In the genomic region with DNA sequence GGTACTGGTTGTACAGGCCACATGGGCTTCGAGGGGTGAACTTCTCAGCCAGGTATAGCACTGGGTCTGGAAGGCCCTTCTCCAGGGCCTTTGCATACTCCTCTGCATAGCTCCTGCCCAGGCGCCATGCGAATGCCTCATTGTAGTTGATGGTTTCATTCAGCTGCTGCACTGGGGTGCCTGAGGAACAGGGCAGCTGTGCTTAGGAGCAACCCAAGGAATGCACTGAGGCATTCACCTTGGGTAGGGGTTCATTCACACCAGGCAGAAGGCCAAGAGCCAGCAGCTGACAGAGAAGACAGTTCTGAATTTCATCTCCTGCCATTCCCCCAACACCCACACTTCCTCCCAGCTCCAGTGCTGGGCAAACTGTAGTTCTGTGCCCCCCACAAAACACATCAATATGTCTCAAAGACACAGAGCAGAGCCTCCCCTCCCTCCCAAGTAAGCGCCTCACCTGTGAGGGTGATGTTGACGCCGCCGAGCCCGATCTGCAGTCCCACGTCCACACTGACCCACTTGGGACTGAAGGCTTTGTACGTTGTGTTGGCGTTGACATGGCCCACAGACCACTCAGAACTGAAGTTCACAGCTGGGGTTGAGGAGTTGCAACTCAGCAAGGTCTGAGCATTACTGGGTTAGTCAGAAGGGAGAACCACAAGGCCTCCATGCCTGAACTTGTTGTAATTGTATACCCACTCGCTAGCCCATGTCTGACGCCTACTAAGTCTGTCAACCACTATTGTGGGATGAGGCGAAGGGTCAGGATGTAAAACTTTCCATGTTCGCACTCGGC, we compare ENCODE assay signal across 27 mouse cellular contexts. TPM values are rescaled to one million over a fixed set of nuclear protein-coding genes. Genes with fewer than 3 reads are reported as not detected.
A peak's percentile ranks its signal among the peaks of the same experiment; 100 is the strongest.
DNase-seq lines count a peak whose midpoint lies in the region; ATAC-seq and TF ChIP-seq lines count a peak whose summit lies in the region.
"Had no signal": no experiment of that assay in that cellular context is flagged by ENCODE, and none has a peak within 500 bp of the region (broad histone marks: within the 10 kb centered on the region; RNA-seq: fewer than 3 reads in every experiment).

No protein-coding gene starts in this region.

- ATAC-seq in stomach, embryonic 16.5 days (ENCODE audit: insufficient read depth, low FRiP score): no peak
- no peak for ATAC-seq in stomach, postnatal 0 days (ENCODE audit: low FRiP score, low TSS enrichment)
- no peak for ATAC-seq in hindbrain, embryonic 16.5 days
- ATAC-seq: activated CD4-positive, CD25-positive, alpha-beta regulatory T cell, adult 4 months; forebrain, embryonic 14.5 days had no signal

- no peak overlapping the region for H3ac ChIP-seq in C2C12 (ENCODE audit: control insufficient read depth, insufficient read length, low read depth)

- TF ChIP-seq POLR2A in embryonic fibroblast, embryonic 13.5 days (IDR thresholded peaks at IDR 0.05; ENCODE audit: low read depth, low read length): no peak

- peaks cover 13% of the 10 kb centered on the region for H3K4me1 ChIP-seq in stomach, embryonic 16.5 days (ENCODE audit: control insufficient read depth, insufficient read depth, low read length)
- no peaks in the 10 kb centered on the region; the same call in 1 of the 2 replicates for H3K4me1 ChIP-seq in stomach, postnatal 0 days (replicated peaks; ENCODE audit: control insufficient read depth, insufficient read depth)
- H3K4me1 ChIP-seq in embryonic fibroblast, embryonic 13.5 days (ENCODE audit: control insufficient read depth, insufficient read depth, low read length): 0 out of 2 replicates have a peak, but pooled peaks cover 3% of the 10 kb centered on the region
- H3K4me1 ChIP-seq in hindbrain, embryonic 16.5 days (ENCODE audit: control insufficient read depth, insufficient read depth, low read depth, low read length): peaks cover 19% of the 10 kb centered on the region

- no peak overlapping the region for H3K4me3 ChIP-seq in stomach, embryonic 16.5 days (replicated peaks; ENCODE audit: low read length)
- H3K4me3 ChIP-seq in stomach, postnatal 0 days (ENCODE audit: low read depth, low read length): no peak overlapping the region
- no peak overlapping the region for H3K4me3 ChIP-seq in C2C12 (ENCODE audit: insufficient read depth, poor library complexity, severe bottlenecking)
- no peak overlapping the region for H3K4me3 ChIP-seq in embryonic fibroblast, embryonic 13.5 days (ENCODE audit: insufficient read depth, low read length)
- no peak overlapping the region for H3K4me3 ChIP-seq in hindbrain, embryonic 16.5 days (ENCODE audit: low read length)
- H3K4me3 ChIP-seq: embryonic facial prominence, embryonic 13.5 days; erythroblast, embryonic 14.5 days; forebrain, embryonic 10.5 days; forebrain, embryonic 12.5 days had no signal

- no peak for TF ChIP-seq EP300 in stomach, postnatal 0 days (optimal IDR thresholded peaks at IDR 0.05)

- H3K27me3 ChIP-seq in stomach, embryonic 16.5 days (ENCODE audit: control insufficient read depth, insufficient read depth, low read length): peaks cover 46% of the 10 kb centered on the region
- H3K27me3 ChIP-seq in stomach, postnatal 0 days (ENCODE audit: control insufficient read depth, insufficient read depth, low read length): peaks cover 12% of the 10 kb centered on the region; the same call in 1 of the 2 replicates
- no peaks in the 10 kb centered on the region for H3K27me3 ChIP-seq in C2C12 (ENCODE audit: control insufficient read depth, insufficient read depth, insufficient read length)
- peaks cover 7% of the 10 kb centered on the region for H3K27me3 ChIP-seq in hindbrain, embryonic 16.5 days (replicated peaks; ENCODE audit: control insufficient read depth, insufficient read depth, low read length)

- no peaks in the 10 kb centered on the region for H3K79me2 ChIP-seq in C2C12 (ENCODE audit: control insufficient read depth, insufficient read depth)

- DNase-seq in stomach, postnatal 0 days (ENCODE audit: low spot score): no peak
- DNase-seq in layer of hippocampus, postnatal 36 days: no peak
- DNase-seq in spleen, adult 12 weeks (ENCODE audit: low spot score): no peak
- DNase-seq: adrenal gland, adult 8-10 months; B cell, adult 2 months; cerebellum, adult 11-12 months; cerebellum, adult 2 months; cerebellum, adult 9-10 months had no signal

- no peaks in the 10 kb centered on the region for H3K36me3 ChIP-seq in stomach, embryonic 16.5 days (ENCODE audit: control insufficient read depth, insufficient read depth, low read length)
- no peaks in the 10 kb centered on the region for H3K36me3 ChIP-seq in stomach, postnatal 0 days (ENCODE audit: control insufficient read depth, insufficient read depth, low read length)
- no peaks in the 10 kb centered on the region for H3K36me3 ChIP-seq in C2C12 (ENCODE audit: control insufficient read depth, insufficient read depth)
- no peaks in the 10 kb centered on the region for H3K36me3 ChIP-seq in hindbrain, embryonic 16.5 days (ENCODE audit: control insufficient read depth, insufficient read depth, low read length)
- H3K36me3 ChIP-seq: embryonic facial prominence, embryonic 13.5 days; forebrain, embryonic 10.5 days; forebrain, embryonic 12.5 days had no signal

- no peaks in the 10 kb centered on the region for H3K79me3 ChIP-seq in C2C12 (ENCODE audit: low read depth)

- no peak overlapping the region for H3K9ac ChIP-seq in stomach, embryonic 16.5 days (ENCODE audit: low read length)
- H3K9ac ChIP-seq in stomach, postnatal 0 days (ENCODE audit: low read length): no peak overlapping the region
- H3K9ac ChIP-seq in hindbrain, embryonic 16.5 days (ENCODE audit: low read depth, low read length): no peak overlapping the region
- H3K9ac ChIP-seq: embryonic facial prominence, embryonic 13.5 days; forebrain, embryonic 12.5 days had no signal

- H3K27ac ChIP-seq in stomach, embryonic 16.5 days (ENCODE audit: low read length): no peak overlapping the region
- no peak overlapping the region for H3K27ac ChIP-seq in stomach, postnatal 0 days (replicated peaks)
- H3K27ac ChIP-seq in embryonic fibroblast, embryonic 13.5 days (ENCODE audit: insufficient read depth, low read length): peak overlapping the region; percentile 22; the same call in 1 of the 2 replicates
- H3K27ac ChIP-seq in hindbrain, embryonic 16.5 days (ENCODE audit: low read depth, low read length): no peak overlapping the region
- H3K27ac ChIP-seq: embryonic facial prominence, embryonic 13.5 days; forebrain, embryonic 10.5 days; forebrain, embryonic 12.5 days had no signal

- 0 out of 2 replicates have a peak overlapping the region, but pooled peaks have one; percentile 3 for H3K4me2 ChIP-seq in stomach, embryonic 16.5 days (ENCODE audit: low read depth, low read length)
- no peak overlapping the region for H3K4me2 ChIP-seq in stomach, postnatal 0 days (replicated peaks; ENCODE audit: low read depth)
- H3K4me2 ChIP-seq in hindbrain, embryonic 16.5 days (ENCODE audit: low read length): no peak overlapping the region
- H3K4me2 ChIP-seq: embryonic facial prominence, embryonic 13.5 days; forebrain, embryonic 12.5 days had no signal

- TF ChIP-seq CTCF in stomach, postnatal 0 days (IDR thresholded peaks at IDR 0.05; ENCODE audit: low read depth): no peak
- no peak for TF ChIP-seq CTCF in C2C12 (IDR thresholded peaks at IDR 0.05; ENCODE audit: control insufficient read depth, insufficient read depth, insufficient read length)
- TF ChIP-seq CTCF in embryonic fibroblast, embryonic 13.5 days (IDR thresholded peaks at IDR 0.05; ENCODE audit: borderline replicate concordance, insufficient read depth, low read length): no peak

- H3K9me3 ChIP-seq in stomach, embryonic 16.5 days (replicated peaks; ENCODE audit: control insufficient read depth, low read length): no peaks in the 10 kb centered on the region
- no peaks in the 10 kb centered on the region for H3K9me3 ChIP-seq in stomach, postnatal 0 days (ENCODE audit: control insufficient read depth, low read length)
- no peaks in the 10 kb centered on the region for H3K9me3 ChIP-seq in hindbrain, embryonic 16.5 days (ENCODE audit: control insufficient read depth, low read length)
- H3K9me3 ChIP-seq: embryonic facial prominence, embryonic 13.5 days; forebrain, embryonic 10.5 days; forebrain, embryonic 12.5 days had no signal

- 80% methylated on average over 16 of the region's 16 CpGs for WGBS in stomach, embryonic 16.5 days
- 78% methylated on average over 16 of the region's 16 CpGs for WGBS in stomach, postnatal 0 days
- WGBS in hindbrain, embryonic 16.5 days: 86% methylated on average over 16 of the region's 16 CpGs

RNA-seq across cellular contexts. Expression of a gene that starts 6.6 kb away (rescaled TPM):
- polyA plus RNA-seq in stomach, embryonic 16.5 days (2015; fragmentation: Nextera tagmentation; extraction: Ambion mirVana): 3.4 and 6.1 TPM in 2 replicates
- 98.8 and 101 TPM in 2 replicates for polyA plus RNA-seq in stomach, postnatal 0 days (2015; fragmentation: Nextera tagmentation; extraction: Ambion mirVana)
- polyA plus RNA-seq in C2C12 (2012; fragmentation: generic; extraction: Trizol): not detected
- polyA plus RNA-seq in embryonic fibroblast, embryonic 13.5 days (2011; ENCODE audit: insufficient read length, low read depth, missing spikeins): not detected in 2 replicates
- polyA plus RNA-seq in hindbrain, embryonic 16.5 days (2015; fragmentation: Nextera tagmentation; extraction: Ambion mirVana): 0.19 and 0.36 TPM in 2 replicates
- not detected for total RNA-seq in layer of hippocampus, postnatal 36 days (2021)
- total RNA-seq: adrenal gland, adult 18-20 months; adrenal gland, adult 8-10 months; adrenal gland, postnatal 14 days; adrenal gland, postnatal 36 days; MEL had no signal
- polyA plus RNA-seq: activated CD4-positive, CD25-positive, alpha-beta regulatory T cell, adult 4 months; cerebellum, adult 2 months; cortical plate, adult 2 months; embryonic facial prominence, embryonic 11.5 days; embryonic facial prominence, embryonic 13.5 days; erythroblast, embryonic 14.5 days; forebrain, embryonic 10.5 days; forebrain, embryonic 12.5 days; forebrain, embryonic 14.5 days; forebrain, embryonic 16.5 days; frontal cortex, adult 2 months; Patski had no signal

RNA-seq across cellular contexts. Expression of a gene that starts 7.0 kb away (rescaled TPM):
- polyA plus RNA-seq in stomach, embryonic 16.5 days (2015; fragmentation: Nextera tagmentation; extraction: Ambion mirVana): 1.6 and 2.6 TPM in 2 replicates
- 15.2 and 17.2 TPM in 2 replicates for polyA plus RNA-seq in stomach, postnatal 0 days (2015; fragmentation: Nextera tagmentation; extraction: Ambion mirVana)
- polyA plus RNA-seq in C2C12 (2012; fragmentation: generic; extraction: Trizol): 0.20 TPM
- not detected in 2 replicates for polyA plus RNA-seq in embryonic fibroblast, embryonic 13.5 days (2011; ENCODE audit: insufficient read length, low read depth, missing spikeins)
- polyA plus RNA-seq in hindbrain, embryonic 16.5 days (2015; fragmentation: Nextera tagmentation; extraction: Ambion mirVana): 0.03 TPM in 1 of 2 replicates, not detected in the other
- under 1 TPM in 1 of 2 experiments, not detected in 1; 0.05 TPM for total RNA-seq in layer of hippocampus, postnatal 36 days (2021)
- total RNA-seq: adrenal gland, adult 8-10 months; MEL had no signal
- polyA plus RNA-seq: activated CD4-positive, CD25-positive, alpha-beta regulatory T cell, adult 4 months; embryonic facial prominence, embryonic 11.5 days; erythroblast, embryonic 14.5 days; forebrain, embryonic 10.5 days; forebrain, embryonic 12.5 days; forebrain, embryonic 14.5 days; forebrain, embryonic 16.5 days had no signal

RNA-seq across cellular contexts. Expression of a gene that starts 8.2 kb away (rescaled TPM):
- polyA plus RNA-seq in stomach, embryonic 16.5 days (2015; fragmentation: Nextera tagmentation; extraction: Ambion mirVana): 11.4 and 17.4 TPM in 2 replicates
- polyA plus RNA-seq in stomach, postnatal 0 days (2015; fragmentation: Nextera tagmentation; extraction: Ambion mirVana): 17.3 and 19.4 TPM in 2 replicates
- polyA plus RNA-seq in C2C12 (2012; fragmentation: generic; extraction: Trizol): 7.9 TPM
- polyA plus RNA-seq in embryonic fibroblast, embryonic 13.5 days (2011; ENCODE audit: insufficient read length, low read depth, missing spikeins): 0.48 and 0.58 TPM in 2 replicates
- polyA plus RNA-seq in hindbrain, embryonic 16.5 days (2015; fragmentation: Nextera tagmentation; extraction: Ambion mirVana): 0.26 and 0.27 TPM in 2 replicates
- not detected for total RNA-seq in layer of hippocampus, postnatal 36 days (2021)
- total RNA-seq: adrenal gland, adult 18-20 months; adrenal gland, postnatal 36 days; MEL had no signal
- polyA plus RNA-seq: cerebellum, adult 2 months; erythroblast, embryonic 14.5 days; forebrain, embryonic 10.5 days; forebrain, embryonic 14.5 days; forebrain, embryonic 16.5 days; frontal cortex, adult 2 months had no signal

RNA-seq across cellular contexts. Expression of a gene that starts 10.2 kb away (rescaled TPM):
- 2.7 and 4.3 TPM in 2 replicates for polyA plus RNA-seq in stomach, embryonic 16.5 days (2015; fragmentation: Nextera tagmentation; extraction: Ambion mirVana)
- 3.5 and 4.3 TPM in 2 replicates for polyA plus RNA-seq in stomach, postnatal 0 days (2015; fragmentation: Nextera tagmentation; extraction: Ambion mirVana)
- polyA plus RNA-seq in C2C12 (2012; fragmentation: generic; extraction: Trizol): 0.14 TPM
- not detected in 2 replicates for polyA plus RNA-seq in embryonic fibroblast, embryonic 13.5 days (2011; ENCODE audit: insufficient read length, low read depth, missing spikeins)
- 0.09 and 0.15 TPM in 2 replicates for polyA plus RNA-seq in hindbrain, embryonic 16.5 days (2015; fragmentation: Nextera tagmentation; extraction: Ambion mirVana)
- total RNA-seq in layer of hippocampus, postnatal 36 days (2021): not detected
- total RNA-seq: adrenal gland, postnatal 14 days; MEL had no signal
- polyA plus RNA-seq: activated CD4-positive, CD25-positive, alpha-beta regulatory T cell, adult 4 months; cortical plate, adult 2 months; erythroblast, embryonic 14.5 days; forebrain, embryonic 10.5 days had no signal

Comparison
In these comparisons a context has a peak if more than half of its experiments do, and no peak if none do; other contexts are left out.
1. RNA of a gene that starts 6.6 kb away (polyA plus RNA-seq): 98.8 to 101 TPM in stomach, postnatal 0 days; 3.4 to 6.1 TPM in stomach, embryonic 16.5 days, 0.19 to 0.36 TPM in hindbrain, embryonic 16.5 days, not detected in C2C12 (single experiment) and not detected in embryonic fibroblast, embryonic 13.5 days; every median in the first group is over 10 times any median in the second.